Mouse (Mus musculus): ENCODE measurements around the gene Hist1h2ba. TPM values are rescaled to one million over a fixed set of nuclear protein-coding genes. Genes with fewer than 3 reads are reported as not detected.

Gene Hist1h2ba
- polyA plus RNA-seq, 1 experiment from 2014 or later = not detected

DNA sequence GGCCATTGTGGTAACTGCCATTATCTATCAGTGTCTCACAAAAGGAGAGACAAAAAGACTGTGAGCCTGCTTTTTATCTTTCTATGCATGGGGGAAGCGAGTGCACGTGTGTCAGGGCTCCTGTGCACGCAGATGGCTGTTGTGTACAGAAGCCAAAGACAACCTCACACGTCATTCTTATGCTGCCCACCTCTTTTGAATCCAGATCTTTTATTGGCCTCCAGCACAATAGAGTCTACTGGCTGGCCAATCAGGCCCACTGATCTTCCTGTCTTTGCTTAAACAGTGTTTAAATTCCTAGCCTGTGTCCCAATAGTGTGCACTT lies 40.7 kb downstream of the Hist1h2ba start:
- no peaks in the 10 kb centered on the region for H3K36me3 ChIP-seq
- H3K9ac ChIP-seq = no peak overlapping the region
- no peak overlapping the region for H3K27ac ChIP-seq
- 0 out of 2 replicates have a peak, but pooled peaks cover 9% of the 10 kb centered on the region for H3K4me1 ChIP-seq
- no peak for ATAC-seq
- no peak overlapping the region for H3K4me3 ChIP-seq
- H3K9me3 ChIP-seq (replicated peaks) = no peaks in the 10 kb centered on the region
- no peak overlapping the region for H3K4me2 ChIP-seq
- WGBS (ENCODE audit: insufficient replicate concordance) = 19% methylated on average over 4 of the region's 4 CpGs
- no peaks in the 10 kb centered on the region for H3K27me3 ChIP-seq (replicated peaks)

DNA sequence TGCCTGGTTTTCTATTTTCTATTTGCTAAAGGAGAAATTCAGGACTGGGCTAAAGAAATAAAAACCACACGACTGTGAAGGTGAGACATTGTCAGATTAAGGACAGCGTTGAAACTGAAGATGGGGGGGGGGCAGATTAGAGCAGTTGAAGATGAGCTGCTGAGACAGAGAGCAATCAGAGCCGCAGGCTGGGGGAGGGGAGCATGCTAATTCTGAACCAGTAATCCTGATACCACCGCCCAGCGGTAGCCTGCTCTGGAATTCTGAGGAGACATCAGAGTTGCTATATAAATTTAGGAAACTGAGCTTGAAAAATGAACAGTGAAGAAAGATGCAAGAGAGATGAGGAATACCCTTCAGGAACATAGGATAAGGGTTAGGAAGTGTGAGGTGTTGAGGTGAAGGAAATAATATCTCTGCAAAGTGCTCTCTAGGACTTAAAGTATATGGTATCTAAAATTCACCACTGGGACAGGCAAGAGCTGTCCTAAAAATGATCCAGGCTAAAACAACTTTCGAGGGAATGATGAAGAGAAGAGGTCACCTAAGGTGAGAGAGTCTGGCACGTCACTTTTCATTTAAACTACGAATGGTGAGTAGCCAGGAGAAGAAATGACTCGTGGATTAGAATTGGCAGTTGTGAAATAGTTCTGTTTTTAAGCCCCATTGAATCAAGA lies 41.2 kb downstream of the Hist1h2ba start:
- no peaks in the 10 kb centered on the region for H3K27me3 ChIP-seq (replicated peaks)
- no peaks in the 10 kb centered on the region for H3K36me3 ChIP-seq
- no peak overlapping the region for H3K27ac ChIP-seq
- no peak for ATAC-seq
- 0 out of 2 replicates have a peak, but pooled peaks cover 9% of the 10 kb centered on the region for H3K4me1 ChIP-seq
- no peaks in the 10 kb centered on the region for H3K9me3 ChIP-seq (replicated peaks)
- H3K9ac ChIP-seq = no peak overlapping the region
- no peak overlapping the region for H3K4me2 ChIP-seq
- 34% methylated on average over 9 of the region's 9 CpGs for WGBS (ENCODE audit: insufficient replicate concordance)
- no peak overlapping the region for H3K4me3 ChIP-seq

DNA sequence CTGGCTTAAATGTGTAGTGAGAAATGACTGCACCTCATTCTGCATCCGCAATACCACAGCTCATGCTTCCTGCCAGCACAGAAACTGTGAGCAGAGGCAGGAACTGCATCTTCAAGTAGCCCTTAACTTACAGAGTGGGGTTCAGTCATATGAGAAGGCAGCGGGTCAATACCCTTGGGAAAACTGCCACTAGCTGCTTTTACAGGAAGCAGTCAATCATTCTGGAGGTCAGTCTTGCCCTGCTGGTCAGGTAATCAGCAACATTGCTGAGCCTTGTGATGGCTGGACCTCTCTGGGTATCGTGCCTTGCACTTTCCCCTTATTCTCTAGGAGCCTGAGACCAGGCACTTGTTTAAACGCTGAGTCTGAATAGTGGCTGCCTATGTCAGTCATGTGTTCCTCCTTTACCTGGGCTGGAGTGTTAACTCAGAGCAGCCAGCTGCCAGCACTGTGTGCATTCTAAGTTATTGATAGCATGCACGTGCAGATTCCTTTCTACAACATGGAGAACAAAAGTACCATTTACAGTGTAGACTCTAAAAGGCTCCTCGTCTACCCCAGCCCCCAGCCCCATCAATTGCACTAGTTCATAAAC lies 44.8 kb downstream of the Hist1h2ba start:
- Histone ChIP-seq H3K9me3 (replicated peaks) (no peaks in the 10 kb centered on the region), H3K4me2 (no peak overlapping the region), H3K27me3 (replicated peaks) (no peaks in the 10 kb centered on the region), H3K4me1 (peaks cover 25% of the 10 kb centered on the region), H3K36me3 (no peaks in the 10 kb centered on the region), H3K9ac (no peak overlapping the region), H3K27ac (no peak overlapping the region), H3K4me3 (no peak overlapping the region)
- no peak for ATAC-seq
- WGBS (ENCODE audit: insufficient replicate concordance) = 61% methylated on average over 6 of the region's 6 CpGs

DNA sequence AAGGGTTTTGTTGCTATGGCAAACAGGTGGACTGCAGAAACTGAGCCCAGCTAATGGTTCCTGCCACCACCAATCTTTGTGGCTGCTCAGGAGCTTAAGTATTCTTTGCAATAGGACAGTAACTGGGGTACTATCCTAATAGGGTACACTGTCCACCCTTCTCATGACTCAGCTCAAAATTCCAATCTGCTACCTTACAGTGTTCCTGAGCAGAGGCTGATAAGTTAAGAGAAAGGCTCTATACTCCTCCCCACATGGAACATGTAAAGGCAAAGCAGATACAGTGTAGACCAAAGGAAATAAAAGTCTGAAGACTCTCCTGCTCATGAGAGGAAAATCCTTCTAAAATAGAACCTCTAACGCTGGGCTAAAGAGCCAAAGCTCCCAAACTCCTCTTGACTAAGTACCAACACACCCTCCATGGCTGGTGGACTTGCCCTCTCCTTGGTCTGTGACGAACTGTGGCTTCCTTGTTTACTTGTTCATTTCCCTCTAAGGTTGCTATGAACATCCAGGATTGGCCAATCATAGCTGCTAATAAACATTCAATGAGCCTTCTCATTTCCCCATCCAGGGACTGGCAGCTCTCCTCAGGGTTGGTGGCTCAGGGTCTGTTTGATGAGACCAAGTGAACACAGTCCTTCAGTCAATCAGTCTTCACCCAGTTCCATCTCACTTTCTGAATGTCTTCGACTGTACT lies 46.8 kb downstream of the Hist1h2ba start:
- Histone ChIP-seq H3K9ac (no peak overlapping the region), H3K36me3 (no peaks in the 10 kb centered on the region), H3K4me2 (no peak overlapping the region), H3K4me3 (no peak overlapping the region), H3K27me3 (replicated peaks) (no peaks in the 10 kb centered on the region), H3K4me1 (peaks cover 16% of the 10 kb centered on the region), H3K9me3 (replicated peaks) (no peaks in the 10 kb centered on the region), H3K27ac (no peak overlapping the region)
- WGBS (ENCODE audit: insufficient replicate concordance) = 61% methylated on average over 3 of the region's 3 CpGs
- peak; percentile 73 for ATAC-seq

DNA sequence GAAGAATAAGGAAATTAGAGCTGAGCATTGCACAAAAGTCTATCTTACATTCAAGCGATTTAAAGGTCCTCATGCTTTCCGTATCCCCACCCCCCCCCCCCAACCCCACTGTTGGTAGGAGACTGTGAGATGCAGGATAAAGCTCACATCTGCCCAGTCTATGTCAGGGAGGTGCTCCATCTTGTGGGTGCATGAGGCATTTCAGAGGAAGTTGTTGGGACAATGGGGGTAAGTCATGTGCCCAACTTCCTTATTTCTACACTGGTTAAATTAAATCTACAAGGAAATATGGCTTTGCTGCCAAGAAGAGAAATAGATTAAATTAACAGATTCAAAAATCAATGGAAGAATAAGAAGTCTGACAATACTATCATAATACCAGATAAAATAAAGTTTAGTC lies 48.4 kb downstream of the Hist1h2ba start:
- ATAC-seq = no peak
- WGBS (ENCODE audit: insufficient replicate concordance) = 15% methylated on average over 2 of the region's 2 CpGs
- no peak overlapping the region for H3K27ac ChIP-seq

More for the DNA sequence above, 48.4 kb downstream of the Hist1h2ba start:
- no peaks in the 10 kb centered on the region for H3K27me3 ChIP-seq (replicated peaks)
- no peak overlapping the region for H3K9ac ChIP-seq
- H3K4me1 ChIP-seq = peaks cover 16% of the 10 kb centered on the region
- no peak overlapping the region for H3K4me3 ChIP-seq
- no peak overlapping the region for H3K4me2 ChIP-seq
- no peaks in the 10 kb centered on the region for H3K9me3 ChIP-seq (replicated peaks)
- no peaks in the 10 kb centered on the region for H3K36me3 ChIP-seq

Small RNA genes lying within 50 kb of the gene (microRNA-seq; reads per million reads assigned to microRNA genes)
- not detected for gene Gm44344

Other genes with a start within 250 kb of the Hist1h2ba start
- gene Hist1h2bc, start 250.0 kb downstream of the Hist1h2ba start, polyA plus RNA-seq (2016; fragmentation: Nextera tagmentation; extraction: Ambion mirVana) = 75.3 and 75.6 TPM in 2 replicates
- not detected in 2 replicates for gene Hist1h1t, start 238.3 kb downstream of the Hist1h2ba start, polyA plus RNA-seq (2016; fragmentation: Nextera tagmentation; extraction: Ambion mirVana)
- 8.6 and 11.6 TPM in 2 replicates for gene Hist1h4c, start 235.7 kb downstream of the Hist1h2ba start, polyA plus RNA-seq (2016; fragmentation: Nextera tagmentation; extraction: Ambion mirVana)
- gene Hfe, start 223.3 kb downstream of the Hist1h2ba start, polyA plus RNA-seq (2016; fragmentation: Nextera tagmentation; extraction: Ambion mirVana) = 4.9 and 5.7 TPM in 2 replicates
- gene Hist1h1c, start 195.3 kb downstream of the Hist1h2ba start, polyA plus RNA-seq (2016; fragmentation: Nextera tagmentation; extraction: Ambion mirVana) = 56.9 and 57.2 TPM in 2 replicates
- 4.8 and 6.7 TPM in 2 replicates for gene Hist1h3c, start 188.6 kb downstream of the Hist1h2ba start, polyA plus RNA-seq (2016; fragmentation: Nextera tagmentation; extraction: Ambion mirVana)
- 4.6 and 5.5 TPM in 2 replicates for gene Hist1h2bb, start 187.4 kb downstream of the Hist1h2ba start, polyA plus RNA-seq (2016; fragmentation: Nextera tagmentation; extraction: Ambion mirVana)
- gene Hist1h2ab, start 183.0 kb downstream of the Hist1h2ba start, polyA plus RNA-seq (2016; fragmentation: Nextera tagmentation; extraction: Ambion mirVana) = 70.3 TPM in 2 replicates
- gene Hist1h3b, start 181.9 kb downstream of the Hist1h2ba start, polyA plus RNA-seq (2016; fragmentation: Nextera tagmentation; extraction: Ambion mirVana) = 15.2 and 16.6 TPM in 2 replicates
- gene Hist1h4b, start 177.1 kb downstream of the Hist1h2ba start, polyA plus RNA-seq (2016; fragmentation: Nextera tagmentation; extraction: Ambion mirVana) = 4.5 and 5.7 TPM in 2 replicates
- gene Hist1h4a, start 172.9 kb downstream of the Hist1h2ba start, polyA plus RNA-seq (2016; fragmentation: Nextera tagmentation; extraction: Ambion mirVana) = 0.44 and 0.93 TPM in 2 replicates
- 5.5 and 6.8 TPM in 2 replicates for gene Hist1h3a, start 171.8 kb downstream of the Hist1h2ba start, polyA plus RNA-seq (2016; fragmentation: Nextera tagmentation; extraction: Ambion mirVana)
- 4.9 and 5.8 TPM in 2 replicates for gene Hist1h1a, start 170.5 kb downstream of the Hist1h2ba start, polyA plus RNA-seq (2016; fragmentation: Nextera tagmentation; extraction: Ambion mirVana)
- not detected in 2 replicates for gene Trim38, start 164.2 kb downstream of the Hist1h2ba start, polyA plus RNA-seq (2016; fragmentation: Nextera tagmentation; extraction: Ambion mirVana)
- gene Slc17a2, start 127.2 kb downstream of the Hist1h2ba start, polyA plus RNA-seq (2016; fragmentation: Nextera tagmentation; extraction: Ambion mirVana) = 0.35 and 0.43 TPM in 2 replicates
- 0.72 and 0.79 TPM in 2 replicates for gene Slc17a3, start 94.7 kb downstream of the Hist1h2ba start, polyA plus RNA-seq (2016; fragmentation: Nextera tagmentation; extraction: Ambion mirVana)
- gene Slc17a1, start 66.4 kb downstream of the Hist1h2ba start, polyA plus RNA-seq (2016; fragmentation: Nextera tagmentation; extraction: Ambion mirVana) = not detected in 2 replicates
- 0.06 TPM in 1 of 2 replicates, not detected in the other for gene Slc17a4, start 19.1 kb downstream of the Hist1h2ba start, polyA plus RNA-seq (2016; fragmentation: Nextera tagmentation; extraction: Ambion mirVana)
- not detected in 2 replicates for gene Hist1h2aa, start 306 bp upstream of the Hist1h2ba start, polyA plus RNA-seq (2016; fragmentation: Nextera tagmentation; extraction: Ambion mirVana)
- gene Scgn, start 57.1 kb upstream of the Hist1h2ba start, polyA plus RNA-seq (2016; fragmentation: Nextera tagmentation; extraction: Ambion mirVana) = not detected in 2 replicates